Mouse (Mus musculus): ENCODE data around the gene Cxcl2.
A peak's percentile ranks its signal among the peaks of the same experiment; 100 is the strongest.

The Cxcl2 gene

DNA sequence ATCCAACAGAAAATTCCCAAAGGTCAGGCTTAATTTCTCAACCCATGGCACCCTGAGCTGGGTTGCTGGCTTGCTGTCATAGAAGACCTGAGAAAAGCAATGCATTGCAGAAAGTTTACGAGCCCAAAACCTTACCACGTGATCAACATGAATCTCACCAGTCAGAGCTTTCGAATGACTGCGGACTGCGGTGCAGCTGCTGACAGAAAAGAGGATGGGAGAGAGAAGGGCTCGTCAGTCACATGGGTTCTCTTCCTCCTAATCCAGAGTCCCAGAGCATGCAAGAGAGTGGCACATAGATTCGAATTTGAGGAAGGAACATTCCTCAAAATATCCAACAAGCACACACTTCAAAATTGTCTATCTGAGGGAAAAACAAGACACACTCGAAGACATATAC is 9.4 kb upstream of the Cxcl2 start:
- DNase-seq (ENCODE audit: low spot score): no peak

DNA sequence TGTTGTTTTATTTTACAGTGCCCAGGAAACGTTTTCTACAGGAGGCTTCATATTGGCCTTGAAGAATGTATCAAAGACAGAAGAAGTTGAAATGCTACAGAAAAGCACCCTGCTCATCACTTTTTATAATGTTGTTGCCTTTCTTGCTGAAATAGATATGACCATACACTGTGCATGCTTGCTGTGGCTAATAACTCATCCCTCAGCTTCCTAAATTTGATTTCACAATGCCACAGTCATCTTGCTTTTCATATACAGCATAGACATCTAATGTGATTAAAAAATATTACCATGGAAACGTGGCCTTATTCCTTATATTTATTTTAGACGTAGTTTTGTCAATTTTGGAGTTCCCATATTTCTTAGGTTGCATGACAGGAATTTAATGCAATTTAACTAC is 6.2 kb upstream of the Cxcl2 start:
- no peak for DNase-seq (ENCODE audit: low spot score)

DNA sequence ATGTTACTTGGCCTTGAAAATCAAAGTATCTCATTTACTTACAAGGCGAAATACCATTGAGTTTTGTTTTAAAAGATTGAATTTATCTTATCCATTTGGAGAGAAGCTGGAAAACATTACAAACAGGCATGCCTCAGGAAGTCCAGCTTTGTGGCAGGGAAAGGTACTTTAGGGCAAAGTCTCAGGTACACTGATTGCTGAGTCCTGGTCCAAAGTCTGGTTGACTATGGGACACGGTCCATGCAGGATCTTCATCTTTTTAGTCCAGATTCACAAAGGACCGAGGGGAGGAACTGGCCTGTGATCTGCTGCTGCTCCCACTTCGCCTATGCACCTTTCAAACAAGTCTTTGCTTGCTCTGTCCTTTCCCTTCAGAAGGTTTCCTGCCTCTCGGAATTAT is 4.4 kb upstream of the Cxcl2 start:
- DNase-seq (ENCODE audit: low spot score): no peak

DNA sequence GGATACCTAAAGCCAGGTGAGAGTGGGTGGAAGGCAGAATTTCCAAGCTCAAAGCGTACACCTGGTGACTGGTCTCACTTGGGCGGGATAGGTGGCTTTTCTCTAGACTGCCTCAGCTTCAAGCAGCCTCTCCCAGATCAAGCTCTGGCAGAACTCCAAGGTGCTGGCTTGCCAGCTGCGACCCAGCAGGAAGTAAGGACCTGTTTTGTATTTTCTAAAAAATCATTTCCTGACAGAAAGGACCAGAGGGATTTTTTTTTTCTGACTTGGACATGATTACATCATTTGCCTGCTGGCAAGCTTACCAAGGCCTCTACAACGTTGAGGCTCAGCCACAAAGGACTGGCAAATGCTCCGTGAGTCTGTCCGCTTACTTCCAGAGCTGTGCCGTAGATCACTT is 3.5 kb upstream of the Cxcl2 start:
- no peak for DNase-seq (ENCODE audit: low spot score)

DNA sequence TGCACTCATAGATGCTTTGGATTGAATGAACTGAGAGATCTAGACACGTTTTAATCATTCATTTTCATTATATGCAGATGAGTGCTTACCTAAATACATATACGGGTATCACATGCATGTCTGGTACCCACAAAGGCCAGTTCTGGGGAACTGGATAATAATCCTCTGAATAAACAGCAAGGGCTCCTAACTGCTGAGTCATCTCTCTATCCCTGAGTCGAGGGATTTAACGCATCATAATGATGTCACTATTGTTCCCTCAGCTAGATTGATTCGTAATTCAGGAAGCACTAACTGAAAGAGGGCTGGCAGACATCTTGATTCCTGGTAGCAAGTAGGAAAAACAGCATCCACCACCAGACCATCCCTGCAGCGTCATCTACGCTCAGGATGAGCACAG is 3.0 kb upstream of the Cxcl2 start:
- no peak for DNase-seq (ENCODE audit: low spot score)

DNA sequence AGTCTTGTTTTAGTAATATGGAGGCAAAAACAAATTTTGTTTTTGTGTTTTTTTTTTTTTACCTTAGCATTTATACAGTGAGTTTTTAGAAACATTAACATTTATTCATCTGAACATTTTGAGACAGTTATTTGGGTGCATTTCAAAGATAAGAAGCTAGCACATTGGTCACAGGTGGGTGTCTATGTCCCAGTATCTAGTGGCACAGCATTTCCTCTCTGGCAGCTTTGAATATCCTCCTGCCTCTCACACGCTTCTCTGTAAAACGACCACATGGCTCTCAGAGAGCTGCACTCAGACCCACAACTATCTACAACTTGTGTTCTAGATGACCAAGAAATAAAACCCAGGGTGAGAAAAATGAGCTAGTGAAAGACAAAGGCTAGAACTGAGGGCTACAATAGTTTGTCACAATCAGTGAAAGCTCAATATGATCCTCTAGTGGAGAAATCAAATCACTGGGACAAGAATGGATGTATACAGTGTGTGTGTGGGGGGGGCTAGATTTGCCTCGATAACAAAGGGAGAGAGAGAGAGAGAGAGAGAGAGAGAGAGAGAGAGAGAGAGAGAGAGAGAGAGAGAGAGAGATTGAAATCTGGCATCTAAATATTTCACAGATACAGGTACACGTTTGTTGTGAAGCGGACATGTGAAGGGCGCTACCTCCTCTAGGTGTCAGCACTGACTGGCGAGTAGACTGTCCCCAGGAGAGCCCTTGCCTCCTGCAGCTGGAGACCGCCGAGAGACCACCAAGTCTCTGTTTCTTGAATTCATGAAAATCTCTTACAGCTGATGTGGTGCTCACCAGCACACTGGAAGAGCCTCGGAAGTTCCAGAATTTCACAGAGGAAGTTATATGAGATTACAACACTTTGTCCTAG is 1.1 kb upstream of the Cxcl2 start:
- no peak for DNase-seq (ENCODE audit: low spot score)

DNA sequence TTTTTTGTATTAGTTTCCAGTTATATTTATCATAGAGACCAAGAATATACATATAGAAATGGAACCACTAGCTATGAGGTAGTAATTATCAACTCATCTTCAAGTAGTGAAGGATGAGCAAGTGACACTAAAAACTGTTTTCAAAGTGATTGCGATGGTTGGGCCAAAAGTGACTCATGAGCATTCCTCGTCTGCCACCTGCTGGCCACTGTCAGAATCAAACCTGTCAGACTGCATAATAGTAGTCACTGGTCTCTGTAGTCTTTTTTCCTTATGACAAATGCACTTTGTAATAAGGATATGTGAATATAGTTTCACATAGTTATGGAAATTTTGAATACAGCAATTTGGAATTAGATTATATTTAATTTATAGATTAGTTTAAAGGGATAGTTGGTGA is 5.3 kb downstream of the Cxcl2 start:
- peak; percentile 44 for DNase-seq (ENCODE audit: low spot score)

DNA sequence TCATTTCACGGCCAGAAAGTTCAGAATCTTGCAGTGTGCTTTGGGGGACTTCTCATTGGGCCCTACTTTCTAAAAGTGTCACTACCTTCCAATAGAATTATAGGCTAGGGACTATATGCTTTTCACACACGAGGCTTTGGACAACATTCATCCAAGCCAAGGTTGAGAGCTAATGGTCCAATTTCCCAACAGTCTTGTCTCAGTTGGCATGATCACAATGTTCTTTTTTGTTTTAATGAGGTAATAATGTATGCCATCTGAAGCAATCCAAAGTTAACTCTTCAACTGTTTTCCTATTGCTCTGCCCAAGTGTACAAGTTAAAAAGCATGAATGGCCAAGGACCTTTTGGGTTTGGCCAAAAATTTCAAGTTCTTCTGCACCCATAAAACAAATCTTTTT is 15.8 kb downstream of the Cxcl2 start:
- no peak for DNase-seq (ENCODE audit: low spot score)

DNA sequence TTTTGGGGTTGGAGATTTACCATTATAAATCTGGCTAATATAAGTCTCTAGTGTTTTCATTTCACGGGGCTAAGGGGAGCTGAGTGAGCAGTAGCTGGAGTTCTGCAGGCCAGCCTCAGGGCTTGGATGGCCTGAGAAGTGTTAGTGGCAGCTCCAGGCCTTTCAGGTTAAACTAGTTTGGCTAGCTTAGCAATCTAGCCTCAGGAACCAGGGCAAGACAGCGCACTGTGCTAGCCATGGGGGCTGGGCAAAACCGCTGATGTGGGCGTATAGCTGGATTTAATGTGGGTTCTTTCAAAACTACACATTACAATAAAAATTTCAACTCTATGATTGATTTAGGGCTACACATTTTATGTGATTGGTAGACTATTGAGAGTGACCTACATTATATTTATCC is 19.3 kb downstream of the Cxcl2 start:
- DNase-seq (ENCODE audit: low spot score): no peak

DNA sequence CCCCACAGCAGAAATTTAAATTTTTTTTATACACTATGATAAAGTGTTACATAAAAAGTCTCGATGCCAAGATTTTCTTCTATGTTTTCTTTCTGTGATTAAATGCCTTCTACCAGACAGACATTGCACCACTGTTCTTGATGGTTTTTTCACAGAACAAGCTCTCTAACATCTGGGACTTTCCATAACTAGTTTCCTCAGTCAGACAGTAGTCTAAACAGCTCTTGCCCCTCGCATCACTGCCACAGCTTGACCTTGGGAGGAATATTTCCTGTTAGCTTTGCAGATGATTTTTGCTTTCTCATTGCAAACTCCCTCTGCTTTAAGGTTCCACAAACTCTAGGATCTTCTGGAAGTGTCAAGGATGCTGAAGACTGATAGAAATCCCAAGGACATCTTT is 26.9 kb downstream of the Cxcl2 start:
- DNase-seq (ENCODE audit: low spot score): no peak

DNA sequence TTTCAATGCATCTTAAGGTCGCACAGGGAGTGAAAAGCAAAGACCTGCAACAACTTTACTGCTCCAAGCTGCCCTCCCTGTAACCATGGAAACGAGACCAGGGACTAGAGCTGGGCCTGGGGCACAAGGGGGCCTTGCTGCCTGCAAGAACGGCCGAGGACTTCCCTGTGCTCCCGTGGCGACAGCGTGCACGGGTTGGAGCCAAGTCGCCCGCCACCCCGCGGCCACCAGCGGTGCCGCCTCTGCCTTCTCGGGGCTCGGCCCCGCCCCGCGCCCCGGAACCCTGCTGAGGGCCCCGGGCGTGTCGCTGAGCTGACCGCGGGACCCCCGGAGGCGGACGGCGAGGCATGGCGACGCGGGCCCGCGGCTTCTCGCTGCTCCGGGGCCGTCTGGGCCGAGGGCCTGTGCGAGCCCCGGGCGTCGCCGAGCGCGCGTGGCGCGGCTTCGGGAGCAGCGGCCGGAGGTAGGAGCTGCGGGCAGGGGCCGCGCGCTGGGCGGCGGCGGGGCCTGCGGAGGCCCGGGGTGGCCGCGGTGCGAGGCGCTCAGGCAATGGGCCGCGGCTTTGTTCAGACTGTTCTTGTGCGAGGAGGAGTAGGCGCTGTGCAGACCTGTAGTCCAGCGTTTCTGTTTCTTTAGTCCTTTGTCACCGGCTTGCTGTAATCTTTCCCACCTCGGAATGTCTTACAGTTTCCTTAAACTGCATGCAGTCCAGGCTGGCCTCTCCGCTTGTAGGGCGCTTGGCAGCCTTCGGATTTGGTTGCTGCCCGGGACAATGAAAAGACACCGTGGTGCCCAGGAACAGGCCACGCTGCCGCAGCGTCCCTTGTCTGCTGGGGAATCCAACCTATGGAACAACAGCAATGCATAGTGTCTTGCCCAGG is 27.5 kb downstream of the Cxcl2 start, which contains the start of gene Mthfd2l:
Gene Mthfd2l (plus strand): TSS at position 147 of the 881 bp plus-strand sequence.
- no peak for DNase-seq (ENCODE audit: low spot score)

DNA sequence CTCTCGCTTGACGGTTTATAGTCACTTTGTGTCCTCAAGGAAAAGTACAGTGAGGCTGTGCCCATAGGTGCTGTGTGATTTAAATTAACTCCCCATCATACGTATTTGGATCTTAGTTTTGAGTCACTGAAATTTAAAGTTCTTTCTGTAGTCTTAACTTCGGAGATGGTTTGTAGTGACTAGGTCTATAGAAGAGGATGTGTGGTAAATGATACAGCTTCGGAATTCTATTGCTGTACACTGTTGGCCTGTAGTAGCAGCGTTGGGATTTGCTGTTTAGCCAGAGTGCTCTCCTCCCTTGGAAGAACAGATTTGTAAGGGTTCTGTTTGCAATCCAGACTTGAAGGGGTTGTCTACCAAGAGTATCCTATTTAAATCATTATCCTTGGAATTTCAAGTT is 28.2 kb downstream of the Cxcl2 start:
- no peak for DNase-seq (ENCODE audit: low spot score)

DNA sequence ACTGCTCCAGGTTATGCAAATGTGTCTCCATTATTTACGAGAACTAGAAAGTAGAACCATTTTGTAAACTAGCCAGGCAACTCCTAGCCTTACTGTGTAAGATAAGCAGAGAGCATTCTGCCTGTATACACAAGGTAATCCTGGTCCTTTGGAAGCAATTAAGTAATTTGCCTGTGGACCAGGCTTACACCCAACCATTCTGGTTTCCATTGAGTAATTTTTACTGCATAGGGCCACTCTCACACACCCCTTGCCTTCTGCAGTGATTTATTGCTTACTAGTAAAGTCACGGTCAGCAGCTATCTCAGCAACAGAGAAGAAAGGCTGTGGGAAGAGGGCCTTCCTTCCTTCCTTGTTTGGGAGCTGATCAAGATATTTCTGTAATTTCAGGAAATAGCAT is 33.0 kb downstream of the Cxcl2 start:
- no peak for DNase-seq (ENCODE audit: low spot score)

DNA sequence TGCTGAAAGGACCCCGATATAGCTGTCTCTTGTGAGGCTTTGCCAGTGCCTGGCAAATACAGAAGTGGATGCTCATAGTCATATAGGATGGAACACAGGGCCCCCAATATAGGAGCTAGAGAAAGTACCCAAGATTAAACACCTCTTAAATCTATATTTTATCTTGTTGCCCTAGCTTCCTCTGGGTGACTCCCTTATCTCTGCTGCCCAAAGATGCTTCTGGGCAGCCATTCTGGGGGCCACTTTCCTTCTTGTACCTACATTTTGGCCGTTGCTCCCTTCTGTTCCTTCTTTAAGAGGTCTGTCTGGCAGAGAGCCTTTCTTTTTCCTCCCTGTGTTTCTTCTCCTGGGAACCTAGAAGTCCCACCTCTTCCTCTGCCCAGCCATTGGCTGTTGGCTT is 41.8 kb downstream of the Cxcl2 start:
- DNase-seq (ENCODE audit: low spot score): no peak

DNA sequence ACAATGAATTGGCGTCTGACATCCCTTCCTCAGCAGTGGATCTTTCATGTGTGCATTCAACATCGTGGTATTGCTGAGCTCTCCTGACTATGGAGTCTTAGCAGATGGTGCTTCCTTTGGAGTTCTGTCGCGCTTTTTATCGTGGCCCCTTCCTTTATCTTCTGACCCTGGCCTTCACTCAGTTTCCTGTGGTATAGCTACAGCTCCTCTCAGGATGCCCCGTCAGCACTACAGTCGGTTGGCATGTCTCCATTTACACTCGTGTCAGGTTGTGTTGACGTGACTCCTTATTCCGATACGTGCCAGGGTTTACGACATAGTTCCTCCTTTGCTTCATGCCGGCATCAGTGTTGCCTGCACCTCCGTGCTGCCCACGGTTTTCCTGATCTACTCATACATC is 45.8 kb downstream of the Cxcl2 start:
- DNase-seq (ENCODE audit: low spot score): no peak

DNA sequence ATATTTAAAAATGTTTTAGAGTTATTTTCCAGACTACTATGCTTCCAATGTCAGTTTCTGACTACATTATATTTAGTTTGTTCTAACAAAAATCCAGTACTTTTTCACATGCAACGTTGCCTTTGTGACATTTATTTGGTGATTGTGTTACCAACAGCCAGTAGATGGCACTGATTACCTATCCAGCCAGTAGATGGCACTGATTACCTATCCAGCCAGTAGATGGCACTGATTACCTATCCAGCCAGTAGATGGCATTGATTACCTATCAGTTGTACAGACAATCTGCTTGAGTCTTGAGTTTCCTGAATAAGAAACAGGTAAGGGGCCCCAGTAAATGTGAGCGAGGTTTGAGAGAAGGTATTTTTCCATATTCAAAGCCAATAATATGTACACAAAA is 47.8 kb downstream of the Cxcl2 start:
- DNase-seq (ENCODE audit: low spot score): peak; percentile 72

DNA sequence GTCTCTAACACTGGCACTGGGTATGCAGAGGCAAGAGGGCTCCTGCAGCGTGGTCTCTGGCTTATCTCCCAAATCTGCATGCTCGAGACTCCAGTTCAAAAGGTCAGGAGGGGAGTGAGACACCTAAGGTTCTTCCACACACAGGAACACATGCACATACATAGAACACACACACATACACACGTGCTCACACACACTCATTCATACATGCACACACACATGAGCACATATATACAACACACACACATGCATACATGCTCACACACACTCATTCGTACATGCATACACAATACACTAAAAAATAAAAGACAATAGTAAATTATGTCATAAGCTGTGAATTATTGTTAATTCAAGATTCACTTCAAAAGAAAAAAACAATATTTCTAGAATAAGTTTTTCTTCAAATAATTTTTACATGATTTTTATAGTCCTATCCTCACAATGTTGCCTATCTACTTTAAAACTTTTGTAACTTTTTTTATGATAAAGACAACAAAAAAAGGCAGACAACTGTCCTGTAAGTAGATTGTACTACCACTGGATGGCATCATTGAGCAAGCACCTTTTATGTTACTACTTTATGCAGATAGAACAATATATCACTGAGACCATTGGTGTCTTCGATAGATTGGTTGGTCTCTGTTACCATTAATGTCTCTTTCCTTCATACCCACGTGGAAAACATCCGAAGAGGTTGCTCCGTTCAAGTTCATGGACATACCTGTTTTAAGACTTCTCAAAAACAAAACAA is 49.2 kb downstream of the Cxcl2 start:
- DNase-seq (ENCODE audit: low spot score): no peak

All from layer of hippocampus, adult 9-10 months (tissue).